Mouse (Mus musculus) cerebellum, adult 2 months (tissue): ENCODE results near the gene Crybg1.

ENCODE experiments used
- CTCF ChIP-seq: fragments of 200-500 bp; IDR thresholded peaks from 2 replicates; pipeline ENCODE4 v1.5.1; 2011; ENCODE audit warnings: low read depth, mild to moderate bottlenecking, control low read depth, low read length, moderate library complexity, borderline replicate concordance; ENCODE audit not compliant: insufficient read depth
- POLR2A ChIP-seq: fragments of 200-500 bp; IDR thresholded peaks from 2 replicates; pipeline ENCODE4 v1.6.1; 2011; ENCODE audit warnings: low read length, control low read depth, borderline replicate concordance; ENCODE audit not compliant: insufficient read depth

DNA sequence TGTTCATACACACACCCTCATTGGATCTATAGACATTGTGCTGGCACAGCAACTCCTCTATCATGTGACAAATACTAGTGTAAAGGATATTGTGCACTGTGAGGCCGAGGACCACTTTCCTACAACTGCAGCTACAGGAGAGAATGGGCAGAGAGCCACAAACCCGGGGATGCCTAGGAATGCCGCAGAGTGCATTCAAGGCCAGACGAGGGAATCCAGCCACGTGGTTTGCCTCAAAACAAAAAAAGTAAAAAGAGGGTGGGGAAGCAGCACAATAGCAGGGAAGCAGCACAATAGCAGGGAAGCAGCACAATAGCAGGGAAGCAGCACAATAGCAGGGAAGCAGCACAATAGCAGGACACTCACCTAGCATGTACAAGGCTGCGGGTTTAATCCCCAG is 155.5 kb downstream of the Crybg1 start:
- no peak for TF ChIP-seq POLR2A
- TF ChIP-seq CTCF = no peak
